Mouse (Mus musculus) ovary, adult 18-20 months (tissue): ENCODE results near the gene Galnt15.
"Not testable (repeated sequence)": the region's sequence is repeated elsewhere in the genome, so short reads cannot be mapped to it uniquely, and the experiment has no call there.

Source experiments
- DNase-seq: peaks from one replicate; pipeline ENCODE4 v3.0.0; 2022; ENCODE audit warnings: low spot score, mixed read lengths

The Galnt15 gene

GRCm38 (mm10) chr14:32036482-32036881 lies 7.7 kb downstream of the Galnt15 start:
- peak; percentile 69 for DNase-seq

- DNase-seq, result no peak
Observed at GRCm38 (mm10) chr14:32037661-32038252, 9.0 kb downstream of the Galnt15 start.

DNA sequence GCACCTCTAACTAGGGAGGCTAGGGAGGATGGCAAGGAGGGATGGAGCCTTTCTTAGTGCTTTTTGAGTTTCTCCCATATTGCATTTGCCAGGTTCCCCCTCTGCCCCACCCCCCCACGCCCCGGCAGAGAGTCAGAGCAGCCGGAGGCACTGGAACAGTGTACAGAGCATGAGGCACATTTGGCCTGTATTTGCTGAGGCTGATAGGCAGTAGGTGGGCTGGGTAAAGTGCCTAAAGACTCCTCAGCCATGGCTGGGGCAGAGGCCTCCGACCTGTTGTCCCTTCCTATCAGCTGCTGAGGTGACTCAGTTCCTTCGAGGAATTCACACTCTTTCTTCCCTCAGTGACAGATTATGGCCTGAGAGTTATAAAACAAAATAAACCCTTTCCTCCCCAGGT lies 13.3 kb downstream of the Galnt15 start:
- no peak for DNase-seq

GRCm38 (mm10) chr14:32046357-32046756 lies 17.6 kb downstream of the Galnt15 start:
- peak; percentile 18 for DNase-seq

- no peak for DNase-seq
Observed at GRCm38 (mm10) chr14:32050171-32050570, 21.4 kb downstream of the Galnt15 start.

- DNase-seq, result no peak
Observed at GRCm38 (mm10) chr14:32053895-32054294, 25.1 kb downstream of the Galnt15 start.

DNA sequence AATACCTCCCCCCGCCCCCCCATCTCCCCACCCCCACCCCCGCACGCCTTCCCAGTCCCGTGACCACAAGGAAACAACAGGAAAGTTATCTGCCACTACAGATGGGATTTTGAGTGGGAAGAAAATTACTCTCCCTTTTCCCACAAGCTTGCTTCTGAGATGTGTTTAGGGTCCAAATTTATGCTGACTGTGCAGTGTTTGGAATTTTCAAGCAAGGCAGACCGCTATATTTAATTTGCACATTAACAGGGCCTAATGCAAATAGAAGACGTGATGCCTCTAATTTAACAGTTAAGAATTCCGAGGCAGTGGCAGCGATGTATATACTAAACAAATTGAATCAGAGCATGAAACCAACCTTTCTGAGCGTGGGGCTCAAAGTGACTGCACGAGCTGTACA lies 26.0 kb downstream of the Galnt15 start:
- DNase-seq, result no peak

- no peak for DNase-seq
Observed at GRCm38 (mm10) chr14:32055781-32056180, 27.0 kb downstream of the Galnt15 start.

GRCm38 (mm10) chr14:32056675-32057074 lies 27.9 kb downstream of the Galnt15 start:
- DNase-seq, result no peak

- no peak for DNase-seq
Observed at GRCm38 (mm10) chr14:32057664-32058063, 28.9 kb downstream of the Galnt15 start.

- DNase-seq, result no peak
Observed at GRCm38 (mm10) chr14:32061398-32061797, 32.6 kb downstream of the Galnt15 start.

DNA sequence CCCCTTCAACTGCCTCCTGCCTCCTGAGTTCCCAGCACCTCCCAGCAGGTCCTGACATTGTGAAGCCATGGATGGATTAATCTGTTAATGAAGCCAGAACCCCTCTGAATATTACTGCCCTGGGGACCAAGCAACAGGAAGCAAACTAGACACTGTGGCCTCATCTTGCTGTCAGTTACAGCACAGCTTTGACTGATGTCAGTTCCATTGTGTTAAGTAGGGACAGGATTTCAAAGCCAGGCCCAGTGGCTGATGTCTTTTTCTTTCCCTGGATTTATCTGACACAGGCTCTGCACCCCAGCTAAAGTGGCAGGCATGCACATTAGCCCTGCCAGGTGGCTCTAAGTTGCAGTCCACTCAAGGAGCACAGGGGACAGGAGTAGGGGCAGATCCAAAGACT lies 44.0 kb downstream of the Galnt15 start:
- no peak for DNase-seq

- no peak for DNase-seq
Observed at GRCm38 (mm10) chr14:32073211-32073685, 44.5 kb downstream of the Galnt15 start.

DNA sequence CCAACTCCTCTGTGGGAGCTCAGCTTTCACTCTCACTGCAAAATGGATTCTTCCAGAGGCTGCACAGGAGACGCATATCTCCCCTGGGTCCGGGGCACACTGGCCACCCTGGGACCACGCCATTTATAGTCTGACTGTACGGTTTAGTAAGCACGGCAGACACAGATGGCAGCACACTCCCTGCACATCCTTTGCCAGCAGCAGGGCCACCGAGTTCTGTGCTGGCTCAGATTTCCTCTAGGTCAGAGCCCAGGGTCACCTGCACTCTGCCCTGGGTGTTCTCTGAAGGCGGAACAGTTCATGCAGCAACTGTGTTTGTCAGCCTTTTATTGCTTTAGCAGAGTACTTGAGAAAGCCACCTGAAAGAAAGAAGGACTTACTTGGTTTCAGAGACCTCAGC lies 45.1 kb downstream of the Galnt15 start:
- DNase-seq, result no peak

DNA sequence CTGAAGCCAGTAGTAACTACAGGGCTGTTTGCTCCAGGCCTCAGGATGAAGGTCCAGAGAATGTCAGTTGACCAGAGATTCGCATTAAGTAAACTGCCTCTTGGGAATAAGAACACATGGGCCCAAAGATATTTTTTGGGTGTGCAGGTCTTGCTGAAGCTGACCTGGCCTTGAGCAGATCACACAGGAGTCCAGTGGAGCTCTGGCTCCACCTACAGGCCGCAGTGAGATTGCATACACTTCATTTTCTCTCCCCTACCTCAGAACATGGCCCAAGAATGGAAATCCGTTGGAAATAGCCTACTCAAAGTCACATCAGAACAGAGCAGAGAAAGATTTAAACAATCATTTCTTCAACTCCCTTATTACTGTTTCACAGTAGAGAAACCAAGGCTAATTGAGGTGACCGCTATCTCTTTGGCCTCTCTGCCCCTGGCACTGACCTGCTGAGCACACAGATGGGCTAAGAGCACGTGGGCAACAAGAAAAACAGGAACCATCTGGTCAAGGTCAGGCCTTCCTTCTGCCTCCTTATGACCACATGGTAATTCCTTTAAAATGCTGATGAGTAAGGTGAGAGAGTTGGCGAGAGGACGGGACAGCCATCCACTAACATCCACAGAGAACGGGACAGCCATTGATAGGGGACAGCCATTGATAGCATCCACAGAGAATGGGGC lies 48.2 kb downstream of the Galnt15 start:
- peak; percentile 39 for DNase-seq

GRCm38 (mm10) chr14:32081026-32081425 lies 52.2 kb downstream of the Galnt15 start:
- no peak for DNase-seq

GRCm38 (mm10) chr14:32082891-32083290 lies 54.1 kb downstream of the Galnt15 start:
- DNase-seq, result no peak

DNA sequence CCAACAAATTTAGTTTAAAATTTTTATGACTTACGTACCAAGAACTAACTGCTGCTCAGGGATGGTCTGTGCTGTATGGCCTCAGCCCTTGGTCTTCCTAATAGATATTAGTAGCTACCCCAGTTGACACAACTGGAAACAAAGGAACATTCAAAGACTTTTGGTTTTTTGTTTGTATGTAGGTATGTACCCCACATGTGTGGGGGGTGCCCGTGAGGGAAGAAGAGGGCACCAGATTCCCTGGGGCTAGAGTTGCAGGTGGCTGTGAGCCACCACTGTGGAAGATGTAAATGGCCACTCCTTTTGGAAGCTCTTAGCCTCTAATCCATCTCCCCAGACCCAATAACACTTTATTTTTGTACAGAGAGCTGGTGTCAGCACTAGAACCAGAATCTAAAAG lies 54.7 kb downstream of the Galnt15 start:
- DNase-seq, result no peak

GRCm38 (mm10) chr14:32084761-32085485 lies 56.1 kb downstream of the Galnt15 start, which contains the start of gene Oxnad1:
Gene Oxnad1 (plus strand): TSS chr14:32085374.
- DNase-seq, result peak; percentile 87

DNA sequence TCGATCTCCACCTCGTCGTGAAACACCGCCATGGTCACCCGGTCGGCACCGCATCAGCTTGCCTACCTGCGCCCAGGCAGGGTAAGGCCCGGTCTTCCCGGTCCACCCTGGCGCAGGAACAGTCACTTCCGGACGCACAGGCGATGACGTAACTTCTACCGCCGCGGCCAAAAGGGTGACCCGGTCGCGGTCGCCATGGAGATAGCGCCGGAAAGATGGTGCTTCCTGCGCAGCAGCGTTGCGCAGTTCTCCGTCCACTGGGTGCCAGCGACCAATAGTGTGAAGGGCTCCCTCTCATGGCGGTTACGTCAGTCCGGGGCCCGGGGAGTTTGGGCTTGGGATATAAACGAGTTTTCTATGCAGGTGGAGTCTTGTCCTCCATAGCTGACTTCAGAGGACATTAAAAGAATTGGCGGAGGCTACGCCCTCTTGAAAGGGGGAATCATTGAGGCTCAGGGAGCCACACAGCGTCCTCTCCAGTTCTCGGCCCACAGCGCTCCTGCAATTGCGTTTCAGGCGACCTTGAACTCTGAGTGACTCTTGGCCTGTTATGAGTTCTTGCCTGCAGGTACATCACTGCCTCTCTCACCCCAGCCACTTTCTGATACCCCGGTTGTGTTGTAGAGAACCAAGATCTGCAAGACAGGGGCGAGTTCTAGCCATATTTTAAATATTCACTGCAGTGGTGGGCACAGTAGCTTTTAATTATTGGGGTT lies 56.9 kb downstream of the Galnt15 start, which contains the start of gene Dph3:
Gene Dph3, minus strand, starts transcription at position 244 of the 716 bp plus-strand sequence.
- DNase-seq, result peak; percentile 98

GRCm38 (mm10) chr14:32086226-32086625 lies 57.4 kb downstream of the Galnt15 start:
- no peak for DNase-seq

DNA sequence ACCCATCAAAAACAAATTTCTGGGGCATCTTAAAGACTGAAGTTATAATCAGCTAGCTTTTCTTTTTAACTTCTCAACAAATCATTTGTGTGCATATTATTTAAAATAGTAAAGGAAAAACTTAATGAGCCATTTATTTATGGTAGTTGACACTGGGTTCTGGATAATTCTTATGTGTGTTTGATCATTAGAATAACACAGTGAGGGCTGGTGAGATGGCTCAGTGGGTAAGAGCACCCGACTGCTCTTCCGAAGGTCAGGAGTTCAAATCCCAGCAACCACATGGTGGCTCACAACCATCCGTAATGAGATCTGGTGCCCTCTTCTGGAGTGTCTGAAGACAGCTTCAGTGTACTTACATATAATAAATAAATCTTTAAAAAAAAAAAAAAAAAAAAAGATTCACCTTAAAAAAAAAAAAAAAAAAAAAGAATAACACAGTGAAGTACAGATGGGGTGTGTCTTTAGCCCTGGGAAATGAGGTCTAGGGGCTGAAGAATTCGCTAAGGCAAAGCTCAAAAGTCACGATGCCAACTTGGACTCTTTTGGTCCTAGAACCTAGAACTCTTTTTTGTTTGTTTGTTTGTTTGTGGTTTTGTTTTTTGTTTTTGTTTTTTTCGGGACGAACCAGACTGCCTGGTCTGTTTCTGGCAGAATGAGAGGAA lies 58.9 kb downstream of the Galnt15 start:
- not testable (repeated sequence) for DNase-seq
